Mouse (Mus musculus): ENCODE data around the gene Wipf1. TPM values are rescaled to one million over a fixed set of nuclear protein-coding genes. Genes with fewer than 3 reads are reported as not detected.

Gene Wipf1
- total RNA-seq, 2 experiments from 2014 or later, result 9.7 to 10.8 TPM

- DNase-seq (ENCODE audit: low spot score in 2 of 2), result no peak
Observed at GRCm38 (mm10) chr2:73545556-73545955, 16.0 kb upstream of the Wipf1 start.

- no peak for DNase-seq (ENCODE audit: low spot score in 2 of 2)
Observed at GRCm38 (mm10) chr2:73540450-73541162, 11.1 kb upstream of the Wipf1 start.

GRCm38 (mm10) chr2:73539697-73540096 is 10.2 kb upstream of the Wipf1 start:
- no peak for DNase-seq (ENCODE audit: low spot score in 2 of 2)

- no peak for DNase-seq (ENCODE audit: low spot score in 2 of 2)
Observed at GRCm38 (mm10) chr2:73539141-73539540, 9.6 kb upstream of the Wipf1 start.

- no peak for DNase-seq (ENCODE audit: low spot score in 2 of 2)
Observed at GRCm38 (mm10) chr2:73538590-73538989, 9.1 kb upstream of the Wipf1 start.

GRCm38 (mm10) chr2:73536091-73536783 is 6.7 kb upstream of the Wipf1 start:
- DNase-seq (ENCODE audit: low spot score in 2 of 2), result no peak

GRCm38 (mm10) chr2:73534720-73535119 is 5.2 kb upstream of the Wipf1 start:
- no peak for DNase-seq (ENCODE audit: low spot score in 2 of 2)

- DNase-seq (ENCODE audit: low spot score in 2 of 2), result no peak
Observed at GRCm38 (mm10) chr2:73530487-73530886, 953 bp upstream of the Wipf1 start.

GRCm38 (mm10) chr2:73528516-73529355 is 798 bp downstream of the Wipf1 start:
- peak in 1 of 2 experiments; percentile 31 for DNase-seq (ENCODE audit: low spot score in 2 of 2)

GRCm38 (mm10) chr2:73527956-73528355 is 1.6 kb downstream of the Wipf1 start:
- DNase-seq (ENCODE audit: low spot score in 2 of 2), result no peak

GRCm38 (mm10) chr2:73526691-73527090 is 2.8 kb downstream of the Wipf1 start:
- no peak for DNase-seq (ENCODE audit: low spot score in 2 of 2)

- no peak for DNase-seq (ENCODE audit: low spot score in 2 of 2)
Observed at GRCm38 (mm10) chr2:73522891-73523290, 6.6 kb downstream of the Wipf1 start.

GRCm38 (mm10) chr2:73522336-73522735 is 7.2 kb downstream of the Wipf1 start:
- DNase-seq (ENCODE audit: low spot score in 2 of 2), result no peak

GRCm38 (mm10) chr2:73521737-73522136 is 7.8 kb downstream of the Wipf1 start:
- DNase-seq (ENCODE audit: low spot score in 2 of 2), result no peak

- no peak for DNase-seq (ENCODE audit: low spot score in 2 of 2)
Observed at GRCm38 (mm10) chr2:73518966-73519365, 10.6 kb downstream of the Wipf1 start.

GRCm38 (mm10) chr2:73518311-73518710 is 11.2 kb downstream of the Wipf1 start:
- no peak for DNase-seq (ENCODE audit: low spot score in 2 of 2)

- no peak for DNase-seq (ENCODE audit: low spot score in 2 of 2)
Observed at GRCm38 (mm10) chr2:73514178-73514577, 15.4 kb downstream of the Wipf1 start.

- no peak for DNase-seq (ENCODE audit: low spot score in 2 of 2)
Observed at GRCm38 (mm10) chr2:73513204-73513749, 16.3 kb downstream of the Wipf1 start.

- DNase-seq (ENCODE audit: low spot score in 2 of 2), result no peak
Observed at GRCm38 (mm10) chr2:73512044-73512443, 17.5 kb downstream of the Wipf1 start.

GRCm38 (mm10) chr2:73510731-73511360 is 18.7 kb downstream of the Wipf1 start:
- no peak for DNase-seq (ENCODE audit: low spot score in 2 of 2)

GRCm38 (mm10) chr2:73510025-73510288 is 19.6 kb downstream of the Wipf1 start:
- no peak for DNase-seq (ENCODE audit: low spot score in 2 of 2)

All from layer of hippocampus, postnatal 10 days (tissue).